Mouse (Mus musculus) intestine, embryonic 15.5 days (tissue): ENCODE results near the gene Vstm2a. TPM values are rescaled to one million over a fixed set of nuclear protein-coding genes. Genes with fewer than 3 reads are reported as not detected.

Experiments
- ATAC-seq: fragments of 200-750 bp; cut with Nextera tagmentation; 2 replicates; pipeline ENCODE4 v1.8.0; 2017; ENCODE audit warnings: moderate TSS enrichment, moderate library complexity
- H3K27ac ChIP-seq: fragments of 300-500 bp; sonication (generic); 2 replicates; pipeline ENCODE4 v1.5.1; 2015; ENCODE audit warnings: mild to moderate bottlenecking, inconsistent platforms
- H3K27me3 ChIP-seq: fragments of 300-500 bp; sonication (generic); replicated peaks from 2 replicates; pipeline ENCODE4 v1.6.1; 2015; ENCODE audit warnings: inconsistent platforms
- H3K36me3 ChIP-seq: fragments of 300-500 bp; sonication (generic); 2 replicates; pipeline ENCODE4 v1.6.1; 2015; ENCODE audit warnings: inconsistent platforms
- H3K4me1 ChIP-seq: fragments of 300-500 bp; sonication (generic); replicated peaks from 2 replicates; pipeline ENCODE4 v1.6.1; 2015; ENCODE audit warnings: inconsistent platforms
- H3K4me2 ChIP-seq: fragments of 300-500 bp; sonication (generic); replicated peaks from 2 replicates; pipeline ENCODE4 v1.6.1; 2015; ENCODE audit warnings: mild to moderate bottlenecking, inconsistent platforms
- H3K4me3 ChIP-seq: fragments of 300-500 bp; sonication (generic); replicated peaks from 2 replicates; pipeline ENCODE4 v1.5.1; 2015; ENCODE audit warnings: inconsistent platforms
- H3K9ac ChIP-seq: fragments of 300-500 bp; sonication (generic); 2 replicates; pipeline ENCODE4 v1.6.1; 2015; ENCODE audit warnings: inconsistent platforms
- H3K9me3 ChIP-seq: fragments of 300-500 bp; sonication (generic); 2 replicates; pipeline ENCODE4 v1.6.1; 2016; ENCODE audit warnings: inconsistent platforms
- WGBS: fragments of 180-500 bp; shearing (Covaris S2); methylation state at CpG from one replicate; pipeline ENCODE4 v1.1.7; 2015; 5-methylcytosine and 5-hydroxymethylcytosine counted together
- polyA plus RNA-seq: library from polyadenylated mRNA; unstranded; fragments of >200 nt; fragmentation: Nextera tagmentation; extraction: Ambion mirVana; gene quantifications from 2 replicates; pipeline ENCODE4 v1.2.1, GENCODE M21; 2015

The Vstm2a gene
- polyA plus RNA-seq, 1 experiment from 2014 or later: 1.8 TPM

DNA sequence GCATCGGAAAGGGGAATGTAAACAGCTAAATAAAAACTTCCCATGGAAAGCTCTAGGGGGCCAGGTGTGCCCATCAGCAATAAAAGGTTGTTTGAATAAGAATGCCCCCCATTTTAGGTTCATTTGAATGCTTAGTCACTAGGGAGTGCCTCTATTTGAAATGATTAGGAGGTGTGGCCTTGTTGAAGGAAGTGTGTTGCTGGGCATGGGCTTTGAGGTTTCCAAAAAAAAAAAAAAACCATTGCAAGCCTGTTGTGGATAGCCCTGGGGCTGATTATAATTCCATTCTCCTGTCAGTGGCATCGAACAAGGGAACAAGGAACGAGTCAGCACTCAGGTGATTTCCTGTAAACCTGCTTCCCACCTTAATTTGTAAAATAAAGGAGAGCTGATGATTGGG is 87.7 kb downstream of the Vstm2a start:
- ATAC-seq: no peak

DNA sequence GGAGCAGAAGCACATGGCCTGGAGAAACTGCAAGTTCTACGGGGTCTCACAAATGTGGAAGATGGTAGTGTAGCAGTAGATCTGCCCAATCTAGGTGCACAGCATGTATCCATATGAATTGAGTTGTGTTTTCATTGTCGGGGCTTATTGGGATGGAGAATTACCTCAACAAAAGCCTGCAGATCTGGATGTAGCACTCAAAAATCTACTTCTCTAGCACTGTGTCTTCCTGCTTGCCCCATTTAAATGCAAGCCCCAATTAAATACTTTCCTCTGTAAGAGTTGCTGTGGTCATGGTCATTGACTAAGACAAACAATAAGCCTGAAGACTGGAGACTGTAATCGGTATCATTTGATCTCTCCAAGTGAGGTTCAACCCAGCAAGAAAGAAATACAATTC is 88.2 kb downstream of the Vstm2a start:
- ATAC-seq: no peak
- Histone ChIP-seq H3K4me3 (no peak overlapping the region), H3K9me3 (no peaks in the 10 kb centered on the region), H3K4me1 (no peaks in the 10 kb centered on the region), H3K4me2 (no peak overlapping the region), H3K27me3 (no peaks in the 10 kb centered on the region), H3K9ac (no peak overlapping the region), H3K36me3 (no peaks in the 10 kb centered on the region), H3K27ac (no peak overlapping the region)
- WGBS: 78% methylated on average over 3 of the region's 3 CpGs

More for the DNA sequence above, 87.7 kb downstream of the Vstm2a start:
- Histone ChIP-seq H3K9ac (no peak overlapping the region), H3K27me3 (no peaks in the 10 kb centered on the region), H3K4me3 (no peak overlapping the region), H3K4me2 (no peak overlapping the region), H3K4me1 (no peaks in the 10 kb centered on the region), H3K9me3 (no peaks in the 10 kb centered on the region), H3K27ac (no peak overlapping the region), H3K36me3 (no peaks in the 10 kb centered on the region)
- 59% methylated on average over 3 of the region's 3 CpGs for WGBS

DNA sequence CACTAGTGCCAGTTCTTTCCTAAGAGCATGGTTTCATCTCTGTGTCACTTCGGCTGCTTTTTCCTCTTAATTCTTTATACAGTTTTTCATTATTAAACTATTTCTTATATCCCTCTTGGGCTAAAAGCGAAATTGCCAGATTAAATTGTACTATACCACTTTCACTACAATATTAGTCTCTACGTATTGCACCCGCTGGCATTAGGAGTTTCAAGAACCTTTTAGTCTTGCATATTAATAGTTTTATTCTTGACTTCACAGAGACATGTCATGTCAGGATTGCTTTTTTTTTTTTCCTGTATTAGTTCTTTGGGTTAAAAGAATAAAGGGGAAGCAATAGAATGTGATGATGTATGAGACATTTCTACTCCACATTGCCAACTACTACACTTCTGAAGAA is 94.4 kb downstream of the Vstm2a start:
- H3K4me1 ChIP-seq: no peaks in the 10 kb centered on the region
- no peak overlapping the region for H3K9ac ChIP-seq
- no peaks in the 10 kb centered on the region for H3K9me3 ChIP-seq
- ATAC-seq: no peak
- H3K27me3 ChIP-seq: no peaks in the 10 kb centered on the region
- no peak overlapping the region for H3K4me3 ChIP-seq
- H3K4me2 ChIP-seq: no peak overlapping the region
- no peaks in the 10 kb centered on the region for H3K36me3 ChIP-seq
- no peak overlapping the region for H3K27ac ChIP-seq
- 92% methylated on average over 4 of the region's 4 CpGs for WGBS

DNA sequence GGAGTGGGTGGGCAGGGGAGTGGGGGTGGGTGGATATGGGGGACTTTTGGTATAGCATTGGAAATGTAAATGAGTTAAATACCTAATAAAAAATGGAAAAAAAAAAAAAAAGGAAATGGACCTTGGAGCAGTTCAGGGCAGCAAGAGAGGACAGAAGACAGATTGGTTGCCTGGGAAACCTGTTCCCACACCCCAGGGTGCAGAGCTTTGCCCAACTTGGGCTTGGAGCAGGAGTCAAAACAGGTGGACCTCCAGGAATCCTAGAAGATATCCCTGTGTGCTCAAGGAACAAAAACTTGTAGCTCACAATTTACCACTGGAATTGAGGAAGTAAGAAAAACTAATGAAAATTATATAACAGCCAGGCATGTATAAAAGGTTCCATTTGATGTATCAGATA is 96.8 kb downstream of the Vstm2a start:
- no peak for ATAC-seq
- Histone ChIP-seq H3K4me2 (no peak overlapping the region), H3K9ac (no peak overlapping the region), H3K9me3 (no peaks in the 10 kb centered on the region), H3K27ac (no peak overlapping the region), H3K4me1 (no peaks in the 10 kb centered on the region), H3K36me3 (no peaks in the 10 kb centered on the region), H3K4me3 (no peak overlapping the region), H3K27me3 (no peaks in the 10 kb centered on the region)

DNA sequence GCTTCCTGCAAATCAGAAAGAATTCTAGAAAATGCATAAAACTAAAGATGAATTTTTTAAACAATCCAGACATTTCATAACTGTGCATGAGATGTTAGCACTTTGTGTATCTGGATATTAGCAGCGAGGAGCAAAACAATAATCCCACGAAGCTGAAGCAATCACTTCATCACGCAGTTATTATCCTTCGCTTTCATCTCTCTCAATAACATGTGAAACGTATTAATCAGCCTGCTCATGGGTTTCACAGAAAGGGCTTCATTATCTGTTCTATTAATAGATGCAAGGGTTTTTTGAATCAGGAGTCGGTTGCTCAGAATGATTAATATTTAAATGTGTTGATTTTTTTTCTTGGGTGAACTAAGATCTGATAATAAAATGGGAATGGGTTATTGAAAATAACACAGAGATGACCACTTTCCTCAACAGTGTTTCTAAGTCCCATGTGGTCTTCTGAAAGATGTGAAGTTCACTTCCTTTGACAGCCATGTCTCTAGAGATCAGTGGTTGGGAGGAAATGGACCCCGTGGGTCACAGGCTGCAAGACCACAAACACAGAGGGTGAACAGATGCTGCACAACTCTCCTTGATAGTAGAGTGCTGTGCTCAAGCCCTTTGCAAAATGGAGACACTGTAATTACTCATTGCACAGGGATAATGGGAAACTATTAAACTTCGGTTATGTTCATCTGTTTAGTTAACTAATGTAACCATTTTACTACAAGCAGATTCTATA is 109.5 kb downstream of the Vstm2a start:
- Histone ChIP-seq H3K9me3 (no peaks in the 10 kb centered on the region), H3K9ac (no peak overlapping the region), H3K4me1 (no peaks in the 10 kb centered on the region), H3K4me2 (no peak overlapping the region), H3K27ac (no peak overlapping the region), H3K36me3 (no peaks in the 10 kb centered on the region), H3K4me3 (no peak overlapping the region), H3K27me3 (no peaks in the 10 kb centered on the region)
- 83% methylated on average over 8 of the region's 8 CpGs for WGBS
- no peak for ATAC-seq

DNA sequence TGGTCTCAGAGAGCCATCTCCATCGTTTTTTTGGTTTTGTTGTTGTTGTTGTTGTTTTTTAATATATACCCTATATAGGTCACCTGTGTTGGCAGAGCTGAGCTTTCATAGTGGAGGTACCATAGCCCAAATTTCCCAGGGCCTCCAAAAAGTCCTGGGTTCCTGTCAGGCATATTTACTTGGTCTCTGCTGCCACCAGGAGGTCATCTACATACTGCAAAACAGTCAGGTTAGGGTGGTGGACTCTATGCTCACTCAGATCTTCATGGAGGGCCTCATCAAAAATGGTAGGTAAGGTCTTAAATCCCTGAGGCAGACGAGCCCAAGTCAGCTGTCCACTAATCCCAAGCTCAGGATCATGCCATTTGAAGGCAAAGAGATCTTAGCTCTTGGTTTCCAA is 146.1 kb downstream of the Vstm2a start:
- no peak for ATAC-seq
- H3K9ac ChIP-seq: no peak overlapping the region
- no peaks in the 10 kb centered on the region for H3K9me3 ChIP-seq
- no peak overlapping the region for H3K4me2 ChIP-seq
- H3K27me3 ChIP-seq: no peaks in the 10 kb centered on the region
- WGBS: 47% methylated on average over 2 of the region's 2 CpGs
- no peaks in the 10 kb centered on the region for H3K4me1 ChIP-seq
- no peak overlapping the region for H3K27ac ChIP-seq
- H3K36me3 ChIP-seq: no peaks in the 10 kb centered on the region
- no peak overlapping the region for H3K4me3 ChIP-seq

DNA sequence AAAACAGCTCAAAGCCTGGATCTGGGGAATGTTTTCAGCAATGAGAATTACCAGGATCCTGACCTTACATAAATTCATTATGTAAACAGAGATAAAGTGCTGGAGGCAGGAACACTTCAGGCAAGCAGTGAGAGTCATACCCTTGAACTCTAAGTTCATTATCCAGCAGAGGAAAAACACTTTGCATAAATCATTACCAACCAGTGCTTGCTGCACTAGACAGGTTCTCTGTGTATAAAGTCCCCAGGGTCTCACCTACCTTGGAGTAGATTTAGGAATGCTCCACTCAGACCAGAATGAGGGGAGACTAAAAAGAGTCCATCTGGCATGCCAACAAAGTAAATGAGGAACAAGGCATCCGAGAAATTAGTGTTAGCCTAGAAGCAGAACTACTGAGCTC is 154.2 kb downstream of the Vstm2a start:
- Histone ChIP-seq H3K4me2 (no peak overlapping the region), H3K4me1 (no peaks in the 10 kb centered on the region), H3K27ac (no peak overlapping the region), H3K36me3 (no peaks in the 10 kb centered on the region), H3K9ac (no peak overlapping the region), H3K4me3 (no peak overlapping the region), H3K27me3 (no peaks in the 10 kb centered on the region), H3K9me3 (no peaks in the 10 kb centered on the region)
- WGBS: 23% methylated on average over 1 of the region's 1 CpGs
- ATAC-seq: no peak; the same call in 1 of the 2 replicates

DNA sequence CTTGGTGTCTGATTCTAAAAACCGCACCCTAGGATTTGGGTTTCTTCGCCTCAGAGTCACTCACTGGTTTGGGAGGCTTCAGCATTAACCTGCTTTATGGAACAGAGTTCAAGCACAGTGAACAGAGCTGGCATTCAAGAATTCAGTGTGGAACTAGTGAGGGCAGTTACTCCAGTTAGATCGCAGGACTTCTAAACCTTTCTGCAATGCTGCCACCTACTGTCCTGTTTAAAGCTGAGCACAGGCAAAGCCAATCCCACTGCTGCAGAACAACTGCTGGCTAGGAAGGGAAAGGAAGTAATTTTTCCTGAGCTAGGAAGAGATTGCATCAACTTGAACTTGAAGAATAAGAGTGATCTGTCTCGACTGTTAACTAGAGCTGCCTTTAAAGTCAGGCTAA is 155.1 kb downstream of the Vstm2a start:
- Histone ChIP-seq H3K9me3 (no peaks in the 10 kb centered on the region), H3K4me3 (no peak overlapping the region), H3K9ac (no peak overlapping the region), H3K27me3 (no peaks in the 10 kb centered on the region), H3K4me1 (no peaks in the 10 kb centered on the region), H3K4me2 (no peak overlapping the region), H3K27ac (no peak overlapping the region), H3K36me3 (no peaks in the 10 kb centered on the region)
- peak; percentile 90 for ATAC-seq
- 22% methylated on average over 4 of the region's 4 CpGs for WGBS

DNA sequence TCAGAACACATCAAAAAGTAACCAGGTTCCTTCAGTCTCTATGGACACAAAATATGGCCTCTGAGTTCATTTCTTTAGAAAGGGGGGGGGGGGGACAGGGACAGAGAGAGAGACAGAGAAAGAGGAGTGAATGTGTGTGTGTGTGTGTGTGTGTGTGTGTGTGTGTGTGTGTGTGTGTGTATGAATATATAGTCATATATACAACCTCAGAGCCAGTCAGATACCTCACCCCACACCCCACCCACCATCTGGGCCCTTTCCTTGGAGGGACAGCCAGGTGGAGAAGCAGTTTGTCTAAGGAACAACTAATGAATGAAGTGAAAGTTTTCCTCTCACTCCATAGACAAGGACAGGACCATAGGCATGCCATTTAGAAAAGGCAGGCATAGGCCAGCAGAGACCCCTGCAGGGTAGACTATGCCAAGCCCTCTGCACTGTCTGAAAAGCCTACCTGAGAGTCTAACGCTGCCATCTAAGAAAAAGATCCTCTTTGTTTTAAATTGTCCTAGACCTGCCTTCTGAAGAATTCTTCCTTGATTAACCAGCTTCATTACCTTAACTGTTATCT is 155.6 kb downstream of the Vstm2a start:
- H3K4me1 ChIP-seq: no peaks in the 10 kb centered on the region
- no peak overlapping the region for H3K9ac ChIP-seq
- no peak overlapping the region for H3K4me3 ChIP-seq
- WGBS: 65% methylated on average over 1 of the region's 1 CpGs
- H3K27ac ChIP-seq: no peak overlapping the region
- H3K27me3 ChIP-seq: no peaks in the 10 kb centered on the region
- ATAC-seq: no peak
- H3K4me2 ChIP-seq: no peak overlapping the region
- no peaks in the 10 kb centered on the region for H3K36me3 ChIP-seq
- H3K9me3 ChIP-seq: no peaks in the 10 kb centered on the region

DNA sequence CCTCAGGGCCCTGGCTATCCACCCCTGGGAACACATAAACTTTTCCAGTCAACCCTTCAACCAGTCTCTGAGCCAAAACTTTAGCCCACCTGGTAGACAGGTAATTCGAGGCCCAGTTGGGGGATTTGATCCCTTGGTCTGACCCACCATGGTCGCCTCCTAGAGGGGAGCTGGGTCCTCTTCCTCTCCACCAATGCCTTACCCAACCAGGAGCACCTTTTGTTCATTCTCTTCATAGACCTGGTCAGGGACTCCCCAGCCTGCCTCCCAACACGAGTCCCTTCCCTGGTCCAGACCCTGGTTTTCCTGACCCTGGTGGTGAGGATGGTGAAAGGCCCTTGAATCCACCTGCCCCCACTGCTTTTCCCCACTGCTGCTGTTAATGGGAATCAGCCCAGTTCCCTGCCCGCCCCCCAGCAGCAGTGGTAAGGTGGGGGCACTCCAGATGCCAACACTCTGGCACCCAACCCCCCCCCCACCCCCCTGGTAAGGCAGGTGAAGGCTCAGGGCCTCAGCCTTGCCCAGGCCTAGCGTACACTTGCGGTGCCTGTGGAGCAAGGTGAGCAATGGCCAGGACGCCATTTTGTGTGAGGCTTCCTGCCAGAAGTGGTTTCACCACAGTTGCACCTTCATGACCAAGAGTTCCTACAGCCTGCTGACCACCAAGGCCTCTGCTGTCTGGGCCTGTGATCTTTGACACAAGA is 182.2 kb downstream of the Vstm2a start:
- ATAC-seq: no peak
- 82% methylated on average over 7 of the region's 7 CpGs for WGBS
- no peaks in the 10 kb centered on the region for H3K27me3 ChIP-seq

More for the DNA sequence above, 182.2 kb downstream of the Vstm2a start:
- Histone ChIP-seq H3K4me1 (no peaks in the 10 kb centered on the region), H3K27ac (no peak overlapping the region), H3K9ac (no peak overlapping the region), H3K4me3 (no peak overlapping the region), H3K36me3 (no peaks in the 10 kb centered on the region), H3K4me2 (no peak overlapping the region), H3K9me3 (no peaks in the 10 kb centered on the region)
